Mouse (Mus musculus): Measurements from ENCODE around the gene Polr3h. TPM values are rescaled to one million over a fixed set of nuclear protein-coding genes. Genes with fewer than 3 reads are reported as not detected.

Polr3h gene
- polyA plus RNA-seq, 2 experiments = 25.0 to 71.6 TPM

DNA sequence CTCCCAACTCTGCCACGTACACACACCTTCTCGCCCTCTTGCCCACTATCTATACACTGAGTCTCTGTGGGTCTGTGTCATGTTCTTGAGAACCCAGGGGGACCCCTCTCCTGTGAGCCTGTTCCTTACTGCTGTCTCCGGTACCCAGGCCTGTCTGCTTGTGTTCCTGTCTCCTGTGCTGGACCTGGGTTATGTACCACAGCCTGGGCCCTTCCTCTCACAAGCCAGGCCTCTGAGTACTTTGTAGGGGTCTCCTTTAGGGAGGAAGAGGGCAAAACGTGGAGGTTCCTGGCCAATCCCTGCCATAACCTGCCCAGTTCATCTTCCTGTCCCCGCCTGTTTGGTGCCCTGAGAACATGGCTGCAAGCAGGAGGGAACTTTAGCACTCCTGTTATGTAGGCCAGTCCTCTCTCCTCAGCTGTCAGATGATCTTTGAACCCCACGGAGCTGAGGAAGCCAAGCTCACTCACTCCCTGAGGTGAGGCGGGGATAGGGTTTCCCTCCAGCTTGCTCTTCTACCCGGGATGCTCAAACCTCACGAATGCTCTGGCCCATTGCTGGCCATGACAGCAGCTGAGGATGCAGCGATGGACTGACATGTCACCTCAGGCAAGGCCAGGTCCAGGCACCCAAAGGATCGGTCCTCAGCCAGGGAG is 23.6 kb upstream of the Polr3h start:
- H3K9ac ChIP-seq (ENCODE audit: low read depth, low read length, severe bottlenecking) = no peak overlapping the region
- H3K9me3 ChIP-seq (ENCODE audit: control insufficient read depth, low read length) = no peaks in the 10 kb centered on the region
- no peak for TF ChIP-seq POLR2A (IDR thresholded peaks at IDR 0.05; ENCODE audit: borderline replicate concordance, extremely low read depth, insufficient read depth, insufficient read length)
- no peak overlapping the region for H3K4me2 ChIP-seq (replicated peaks; ENCODE audit: low read depth, low read length, severe bottlenecking)
- H3K36me3 ChIP-seq (ENCODE audit: control insufficient read depth, insufficient read depth, low read length) = peaks cover 18% of the 10 kb centered on the region
- no peak overlapping the region for H3K4me3 ChIP-seq (replicated peaks; ENCODE audit: low read length)
- ATAC-seq (ENCODE audit: low FRiP score, low read depth) (no peak), DNase-seq (ENCODE audit: low spot score) (no peak)
- no peaks in the 10 kb centered on the region for H3K4me1 ChIP-seq (ENCODE audit: control insufficient read depth, insufficient read depth, low read length)
- H3K27ac ChIP-seq (replicated peaks; ENCODE audit: low read depth, low read length) = no peak overlapping the region
- H3K27me3 ChIP-seq (ENCODE audit: control insufficient read depth, insufficient read depth, low read length) = no peaks in the 10 kb centered on the region
- WGBS = 71% methylated on average over 10 of the region's 11 CpGs

DNA sequence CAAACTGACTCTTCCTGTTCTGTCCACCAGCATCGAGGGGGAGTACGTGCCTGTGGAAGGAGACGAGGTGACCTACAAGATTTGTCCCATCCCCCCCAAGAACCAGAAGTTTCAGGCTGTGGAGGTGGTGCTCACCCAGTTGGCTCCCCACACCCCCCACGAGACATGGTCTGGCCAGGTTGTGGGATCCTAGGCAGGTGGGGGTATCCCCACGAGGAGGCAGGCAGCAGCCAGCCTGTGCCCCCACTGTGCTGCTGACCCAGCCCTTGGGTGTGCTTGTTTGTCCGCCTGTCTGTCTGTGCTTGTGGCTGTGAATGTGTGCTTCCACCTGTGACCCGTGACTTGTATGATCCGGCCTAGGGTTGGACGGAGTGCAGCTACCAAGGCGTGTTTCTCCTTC is 23.0 kb upstream of the Polr3h start:
- H3K4me3 ChIP-seq (replicated peaks; ENCODE audit: low read length) = no peak overlapping the region
- ATAC-seq (ENCODE audit: low FRiP score, low read depth) (no peak), DNase-seq (ENCODE audit: low spot score) (no peak)
- no peaks in the 10 kb centered on the region for H3K27me3 ChIP-seq (ENCODE audit: control insufficient read depth, insufficient read depth, low read length)
- WGBS = 83% methylated on average over 10 of the region's 10 CpGs
- H3K4me2 ChIP-seq (replicated peaks; ENCODE audit: low read depth, low read length, severe bottlenecking) = no peak overlapping the region
- H3K4me1 ChIP-seq (ENCODE audit: control insufficient read depth, insufficient read depth, low read length) = no peaks in the 10 kb centered on the region
- H3K9ac ChIP-seq (ENCODE audit: low read depth, low read length, severe bottlenecking) = no peak overlapping the region
- no peak overlapping the region for H3K27ac ChIP-seq (replicated peaks; ENCODE audit: low read depth, low read length)
- H3K9me3 ChIP-seq (ENCODE audit: control insufficient read depth, low read length) = no peaks in the 10 kb centered on the region
- H3K36me3 ChIP-seq (ENCODE audit: control insufficient read depth, insufficient read depth, low read length) = peaks cover 12% of the 10 kb centered on the region
- TF ChIP-seq POLR2A (IDR thresholded peaks at IDR 0.05; ENCODE audit: borderline replicate concordance, extremely low read depth, insufficient read depth, insufficient read length) = no peak

DNA sequence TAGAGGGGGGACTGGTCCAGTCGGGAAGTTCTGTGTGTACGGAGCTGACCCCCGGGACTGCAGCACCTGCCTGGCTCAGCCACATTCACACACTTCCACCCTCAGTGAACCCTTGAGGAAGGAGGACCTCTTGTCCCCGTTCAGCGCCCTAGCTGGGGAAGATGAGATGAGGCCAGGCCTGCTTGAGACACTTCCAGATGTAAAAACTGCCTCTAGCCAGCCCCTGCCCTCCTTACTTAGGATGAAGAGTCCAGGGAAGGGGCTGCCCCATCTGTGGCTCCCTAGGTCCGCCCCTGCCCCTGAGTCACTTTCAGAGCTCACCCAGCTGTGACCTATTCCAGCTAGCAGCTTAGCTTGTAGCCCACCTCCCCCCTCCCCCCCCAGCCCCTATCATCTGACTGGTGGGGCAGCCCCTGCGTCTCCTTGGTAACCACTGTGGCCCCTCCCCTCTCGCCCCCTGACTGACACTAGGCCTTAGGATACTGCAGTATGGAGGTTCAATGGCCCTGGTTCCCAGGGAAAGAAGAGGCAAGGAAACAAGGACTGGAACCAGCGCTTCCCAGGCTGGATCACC is 17.2 kb upstream of the Polr3h start:
- Histone ChIP-seq H3K27ac (replicated peaks; ENCODE audit: low read depth, low read length) (no peak overlapping the region), H3K9ac (ENCODE audit: low read depth, low read length, severe bottlenecking) (no peak overlapping the region), H3K4me1 (ENCODE audit: control insufficient read depth, insufficient read depth, low read length) (no peaks in the 10 kb centered on the region), H3K4me3 (replicated peaks; ENCODE audit: low read length) (no peak overlapping the region), H3K36me3 (ENCODE audit: control insufficient read depth, insufficient read depth, low read length) (no peaks in the 10 kb centered on the region), H3K9me3 (ENCODE audit: control insufficient read depth, low read length) (no peaks in the 10 kb centered on the region), H3K4me2 (replicated peaks; ENCODE audit: low read depth, low read length, severe bottlenecking) (no peak overlapping the region), H3K27me3 (ENCODE audit: control insufficient read depth, insufficient read depth, low read length) (no peaks in the 10 kb centered on the region)
- ATAC-seq (ENCODE audit: low FRiP score, low read depth) (no peak), DNase-seq (ENCODE audit: low spot score) (no peak)
- WGBS = 20% methylated on average over 9 of the region's 9 CpGs
- no peak for TF ChIP-seq POLR2A (IDR thresholded peaks at IDR 0.05; ENCODE audit: borderline replicate concordance, extremely low read depth, insufficient read depth, insufficient read length)

DNA sequence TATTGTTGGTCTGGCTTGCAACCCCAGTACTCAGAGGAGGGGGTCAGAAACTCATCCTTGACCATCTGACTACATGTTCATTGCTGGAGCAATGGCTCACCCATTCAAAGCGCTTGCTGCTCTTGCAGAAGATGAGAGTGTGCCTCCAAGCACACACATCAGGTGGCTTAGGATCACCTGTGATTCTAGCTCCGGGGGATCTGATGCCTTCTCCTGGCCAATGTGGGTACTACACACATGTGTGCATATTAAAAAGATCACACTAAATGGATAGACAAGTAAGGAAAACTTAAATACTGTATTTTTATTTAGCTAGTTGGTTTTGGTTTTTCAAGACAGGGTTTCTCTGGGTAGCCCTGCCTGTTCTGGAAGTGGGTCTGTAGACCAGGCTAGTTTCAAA is 15.0 kb upstream of the Polr3h start:
- Histone ChIP-seq H3K27me3 (ENCODE audit: control insufficient read depth, insufficient read depth, low read length) (no peaks in the 10 kb centered on the region), H3K9me3 (ENCODE audit: control insufficient read depth, low read length) (no peaks in the 10 kb centered on the region), H3K9ac (ENCODE audit: low read depth, low read length, severe bottlenecking) (no peak overlapping the region), H3K27ac (replicated peaks; ENCODE audit: low read depth, low read length) (no peak overlapping the region), H3K4me2 (replicated peaks; ENCODE audit: low read depth, low read length, severe bottlenecking) (no peak overlapping the region), H3K36me3 (ENCODE audit: control insufficient read depth, insufficient read depth, low read length) (no peaks in the 10 kb centered on the region), H3K4me3 (replicated peaks; ENCODE audit: low read length) (no peak overlapping the region), H3K4me1 (ENCODE audit: control insufficient read depth, insufficient read depth, low read length) (peaks cover 15% of the 10 kb centered on the region)
- WGBS = 94% methylated on average over 2 of the region's 2 CpGs
- ATAC-seq (ENCODE audit: low FRiP score, low read depth) = no peak
- no peak for TF ChIP-seq POLR2A (IDR thresholded peaks at IDR 0.05; ENCODE audit: borderline replicate concordance, extremely low read depth, insufficient read depth, insufficient read length)
- DNase-seq (ENCODE audit: low spot score) = no peak

DNA sequence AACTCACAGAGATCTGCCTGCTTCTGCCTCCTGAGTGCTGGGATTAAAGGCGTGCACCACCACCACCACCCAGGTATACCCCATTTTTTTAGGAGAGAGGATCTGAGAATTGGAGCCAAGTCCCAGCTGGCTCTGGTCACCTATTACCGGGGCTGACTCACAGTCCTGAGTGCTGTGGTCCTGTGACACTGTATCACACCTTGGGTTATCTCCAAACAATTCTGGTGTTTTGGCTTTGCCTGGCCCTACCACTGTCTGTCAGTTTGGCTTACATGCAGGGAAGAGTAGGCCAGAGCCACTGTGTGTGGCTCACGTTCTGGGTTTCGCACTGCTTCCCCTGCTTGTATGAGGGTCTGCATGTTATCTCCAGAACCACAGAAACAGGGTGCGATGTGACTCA is 14.2 kb upstream of the Polr3h start:
- Histone ChIP-seq H3K27ac (replicated peaks; ENCODE audit: low read depth, low read length) (no peak overlapping the region), H3K9me3 (ENCODE audit: control insufficient read depth, low read length) (no peaks in the 10 kb centered on the region), H3K36me3 (ENCODE audit: control insufficient read depth, insufficient read depth, low read length) (no peaks in the 10 kb centered on the region), H3K4me3 (replicated peaks; ENCODE audit: low read length) (no peak overlapping the region), H3K9ac (ENCODE audit: low read depth, low read length, severe bottlenecking) (no peak overlapping the region), H3K4me1 (ENCODE audit: control insufficient read depth, insufficient read depth, low read length) (peaks cover 15% of the 10 kb centered on the region), H3K4me2 (replicated peaks; ENCODE audit: low read depth, low read length, severe bottlenecking) (no peak overlapping the region), H3K27me3 (ENCODE audit: control insufficient read depth, insufficient read depth, low read length) (no peaks in the 10 kb centered on the region)
- TF ChIP-seq POLR2A (IDR thresholded peaks at IDR 0.05; ENCODE audit: borderline replicate concordance, extremely low read depth, insufficient read depth, insufficient read length) = no peak
- WGBS = 90% methylated on average over 5 of the region's 5 CpGs
- no peak for DNase-seq (ENCODE audit: low spot score)
- ATAC-seq (ENCODE audit: low FRiP score, low read depth) = no peak

Data from limb, embryonic 14.5 days (tissue).